Mouse (Mus musculus): ENCODE data around the gene Zkscan14.
"Not testable (repeated sequence)": the region's sequence is repeated elsewhere in the genome, so short reads cannot be mapped to it uniquely, and the experiment has no call there.

Gene Zkscan14

DNA sequence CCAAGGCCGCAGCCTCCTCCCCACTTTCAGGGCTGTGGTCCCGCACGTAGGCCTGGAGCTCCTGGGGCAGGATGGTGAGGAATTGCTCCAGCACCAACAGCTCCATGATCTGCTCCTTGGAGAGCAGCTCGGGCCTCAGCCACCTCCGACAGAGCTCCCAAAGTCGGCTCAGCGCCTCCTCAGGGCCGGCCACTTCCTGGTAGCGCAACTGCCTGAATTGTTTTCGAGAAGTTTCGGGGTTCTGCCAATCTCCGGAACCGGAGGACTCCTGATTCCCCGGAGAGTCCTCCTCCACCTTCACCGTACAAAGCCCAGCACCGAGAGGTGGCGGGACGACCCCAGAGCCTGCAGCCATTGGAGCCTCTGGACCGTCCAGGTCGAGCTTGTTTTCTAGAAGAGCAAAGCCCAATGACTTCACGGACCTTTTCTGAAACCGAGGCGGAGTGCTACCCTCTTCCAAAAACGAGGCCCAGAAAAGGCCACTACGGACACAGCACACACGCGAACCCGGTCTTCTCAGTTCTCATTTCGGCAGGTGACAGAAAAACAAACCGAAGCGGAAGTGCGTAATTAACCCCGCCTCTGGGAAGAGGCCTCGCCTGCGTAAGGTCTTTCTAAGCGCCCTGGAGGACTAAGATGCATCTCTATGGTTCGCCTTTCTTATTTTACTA lies at the start of gene Zkscan14:
TSS of gene Zkscan14 (minus strand) at position 548 of the 671 bp plus-strand sequence.
- DNase-seq (ENCODE audit: low spot score in 2 of 2), result peak; percentile 76 to 78

DNA sequence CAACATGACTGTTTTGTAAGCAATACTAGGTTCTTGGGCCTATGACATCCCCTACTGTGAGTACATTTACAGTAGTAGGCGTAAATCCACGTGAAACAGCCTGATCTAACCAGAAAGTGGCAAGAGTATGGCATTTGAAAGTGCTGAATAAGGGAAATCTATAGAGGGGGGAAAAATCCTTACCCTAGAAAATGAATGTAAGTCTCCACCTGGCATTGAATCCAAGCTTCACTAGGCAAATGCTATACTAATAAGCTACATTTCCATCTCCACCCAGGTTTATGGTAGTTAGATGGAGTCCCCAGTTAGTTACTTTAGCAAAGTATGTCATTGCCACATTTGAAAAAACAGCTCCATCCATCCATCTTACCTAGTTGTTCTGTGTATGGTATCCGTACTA lies 47.9 kb upstream of the Zkscan14 start:
- DNase-seq (ENCODE audit: low spot score in 2 of 2), result no peak

DNA sequence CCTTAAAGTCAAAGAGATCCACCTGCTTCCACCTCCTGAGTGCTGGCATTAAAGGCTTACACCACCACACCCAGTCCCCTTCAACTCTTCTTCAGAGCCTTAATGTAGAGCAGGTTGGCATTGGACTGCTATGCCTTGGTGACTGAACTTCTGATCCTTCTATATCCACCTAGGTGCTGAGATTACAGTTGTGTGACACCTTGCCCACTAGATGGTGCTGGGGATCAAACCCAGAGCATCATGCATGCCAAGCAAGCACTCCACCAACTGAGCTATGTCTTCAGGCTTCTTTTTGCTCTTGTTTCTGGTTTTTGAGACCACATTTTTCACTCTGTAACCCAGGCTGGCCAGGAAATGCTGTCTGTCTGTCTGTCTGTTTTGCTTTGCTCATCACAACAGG lies 33.0 kb upstream of the Zkscan14 start:
- peak; percentile 15 to 39 for DNase-seq (ENCODE audit: low spot score in 2 of 2)

DNA sequence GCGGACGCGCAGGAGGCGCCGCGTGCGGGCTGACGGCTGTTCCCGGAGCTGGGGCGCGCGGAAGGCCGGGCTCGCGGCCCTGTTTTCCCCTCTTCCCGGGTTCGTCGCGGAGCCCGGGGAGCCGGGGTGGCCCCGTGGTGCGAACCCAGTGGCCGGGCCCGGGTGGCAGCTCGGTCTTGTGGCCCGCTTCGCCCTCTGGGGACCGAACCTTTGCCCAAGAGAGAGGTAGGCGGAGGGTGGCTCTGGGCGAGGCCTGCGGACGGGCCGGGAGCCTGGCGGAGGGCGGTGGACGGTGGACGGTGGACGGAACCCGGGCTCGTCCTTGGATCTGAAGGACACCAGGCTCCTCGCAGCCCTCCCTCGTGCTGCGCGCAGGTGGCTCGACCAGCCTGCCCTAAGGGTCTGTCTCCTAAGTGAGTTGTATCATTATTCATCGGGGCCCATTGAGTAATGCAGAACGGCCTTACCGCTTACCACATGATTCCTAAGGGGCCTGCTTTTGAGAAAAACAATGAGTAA lies 30.3 kb upstream of the Zkscan14 start:
- DNase-seq (ENCODE audit: low spot score in 2 of 2), result no peak

DNA sequence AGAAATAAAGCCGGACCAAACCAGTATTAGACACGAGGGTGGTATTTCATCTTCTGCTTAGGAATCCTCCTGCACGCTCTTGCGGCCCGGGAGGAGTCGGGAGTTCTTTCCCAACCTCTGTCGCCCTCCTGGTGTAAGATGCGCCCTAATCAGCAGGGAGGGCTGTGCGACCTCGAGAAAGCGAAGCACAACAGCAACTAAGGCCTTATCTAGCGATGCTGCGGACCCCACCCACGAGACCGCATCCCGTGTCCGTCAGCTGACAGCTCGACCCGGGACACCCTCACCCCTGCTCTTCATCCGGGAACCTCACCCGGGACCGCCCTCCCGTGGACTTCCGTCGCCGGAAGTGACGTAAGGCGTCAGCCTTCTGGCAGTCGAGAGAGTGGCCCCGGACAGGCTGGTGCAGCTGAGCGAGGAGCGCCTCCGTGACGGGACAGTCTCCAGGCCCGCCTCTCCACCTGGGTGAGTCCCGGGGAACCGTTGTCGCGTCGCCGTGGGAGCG lies 29.8 kb upstream of the Zkscan14 start, which contains the start of gene Zfp655:
TSS of gene Zfp655 (plus strand) at position 349 of the 505 bp plus-strand sequence.
- peak; percentile 98 for DNase-seq (ENCODE audit: low spot score in 2 of 2)

DNA sequence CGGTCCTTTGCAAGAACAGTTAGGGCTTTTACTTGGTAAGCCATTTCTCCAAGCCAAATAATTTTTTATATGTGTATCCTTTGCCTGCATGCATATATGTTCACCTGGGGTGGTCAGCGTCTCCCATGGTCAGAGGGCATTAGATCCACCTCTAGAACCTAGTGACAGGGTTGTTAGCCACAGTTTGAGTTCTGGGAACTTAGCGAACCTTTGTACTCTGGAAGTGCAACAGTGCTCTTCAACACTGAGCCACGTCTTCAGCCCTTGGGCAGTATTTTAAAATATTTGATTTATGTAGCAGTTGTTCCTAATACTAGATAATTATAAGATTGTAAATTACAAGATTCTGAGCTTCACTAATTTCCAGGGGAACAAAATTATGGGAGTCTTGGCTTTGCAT lies 29.0 kb upstream of the Zkscan14 start:
- DNase-seq (ENCODE audit: low spot score in 2 of 2), result no peak

DNA sequence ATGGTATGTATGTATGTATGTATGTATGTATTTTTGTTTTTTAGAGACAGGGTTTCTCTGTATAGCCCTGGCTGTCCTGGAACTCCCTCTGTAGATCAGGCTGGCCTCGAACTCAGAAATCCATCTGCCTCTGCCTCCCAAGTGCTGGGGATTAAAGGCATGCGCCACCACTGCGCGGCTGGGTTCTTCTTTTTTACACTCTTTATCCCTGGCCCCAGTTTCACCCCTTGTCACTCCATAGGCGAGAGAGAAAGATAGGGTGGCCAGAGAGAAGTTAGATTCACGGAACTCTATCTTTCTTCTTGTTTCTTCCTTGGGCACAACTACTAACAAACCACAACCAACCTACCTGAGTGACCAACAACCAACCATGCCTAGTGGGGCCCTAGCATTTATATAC lies 27.6 kb upstream of the Zkscan14 start:
- DNase-seq (ENCODE audit: low spot score in 2 of 2), result not testable (repeated sequence)

DNA sequence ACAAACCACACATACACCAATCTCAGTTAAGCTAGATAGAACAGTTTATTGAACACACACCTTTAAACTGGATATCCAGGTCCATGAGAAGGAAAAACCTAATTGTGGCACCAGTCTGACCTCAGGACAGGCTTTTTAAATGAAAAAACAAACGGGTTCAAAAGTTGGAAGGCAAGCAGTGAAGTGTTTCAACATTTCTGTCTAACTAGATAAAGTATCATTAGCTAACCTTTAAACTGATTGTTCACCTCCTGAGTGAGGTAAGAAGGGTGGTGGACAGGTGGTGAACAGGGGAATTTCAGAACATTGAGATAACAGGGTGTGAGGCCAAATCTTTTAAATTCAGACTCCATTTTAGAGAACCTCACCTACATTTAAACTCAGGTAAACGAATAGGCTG lies 24.8 kb upstream of the Zkscan14 start:
- DNase-seq (ENCODE audit: low spot score in 2 of 2), result no peak

DNA sequence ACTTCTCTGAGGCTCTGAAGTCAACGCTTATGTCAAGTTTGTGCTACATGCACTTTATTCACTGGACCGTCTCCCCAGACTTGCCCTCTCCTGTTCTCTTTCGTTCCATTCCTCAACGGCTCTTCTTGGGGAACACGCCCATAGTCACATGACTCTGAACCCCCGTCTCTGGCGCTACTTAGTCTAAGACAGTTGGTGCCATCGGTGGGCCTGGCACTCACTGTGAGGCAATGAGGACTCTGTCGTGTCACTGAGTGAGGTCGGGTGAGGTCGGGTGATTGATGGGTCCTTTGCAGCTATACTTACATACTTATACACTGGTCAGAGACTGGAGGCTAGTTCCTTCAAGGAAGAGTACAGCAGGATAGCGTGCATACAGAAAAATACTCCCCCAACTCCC lies 21.7 kb upstream of the Zkscan14 start:
- no peak for DNase-seq (ENCODE audit: low spot score in 2 of 2)

DNA sequence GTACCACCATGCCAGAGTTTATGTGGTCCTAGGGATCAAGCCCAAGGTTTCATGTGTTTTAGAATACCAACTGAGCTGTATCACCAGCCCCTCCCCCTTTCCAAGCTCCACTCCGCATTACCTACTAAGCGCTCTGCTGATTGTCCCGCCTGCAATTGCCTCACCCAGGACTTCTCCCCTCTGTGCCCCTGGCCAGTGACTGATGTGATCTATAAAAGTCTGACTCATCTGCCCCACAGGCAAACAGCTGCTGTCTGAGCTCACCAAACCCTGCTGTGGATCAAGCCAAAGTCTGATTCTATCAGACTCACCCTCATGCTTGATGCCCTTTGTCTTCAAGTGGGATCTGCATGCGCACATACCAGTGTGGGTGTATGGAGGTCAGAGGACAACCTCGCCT lies 21.2 kb upstream of the Zkscan14 start:
- no peak for DNase-seq (ENCODE audit: low spot score in 2 of 2)

DNA sequence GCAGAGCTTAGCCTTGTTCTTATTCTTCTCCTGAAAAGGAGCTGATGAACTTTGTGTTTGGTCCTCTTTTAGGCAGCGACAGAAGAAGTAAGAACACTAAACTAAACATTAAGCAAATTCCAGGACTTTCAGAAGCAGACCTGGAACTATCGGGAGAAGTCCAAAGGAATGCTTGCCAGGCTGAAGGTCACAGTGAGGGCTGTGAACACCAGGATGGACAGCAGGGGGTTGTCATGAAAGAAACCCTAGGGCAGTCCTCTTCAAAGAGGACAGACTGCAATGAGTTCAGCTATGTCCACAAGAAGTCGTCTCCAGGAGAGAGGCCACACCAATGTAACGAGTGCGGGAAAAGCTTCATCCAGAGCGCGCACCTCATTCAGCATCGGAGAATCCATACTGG lies 18.3 kb upstream of the Zkscan14 start:
- no peak for DNase-seq (ENCODE audit: low spot score in 2 of 2)

DNA sequence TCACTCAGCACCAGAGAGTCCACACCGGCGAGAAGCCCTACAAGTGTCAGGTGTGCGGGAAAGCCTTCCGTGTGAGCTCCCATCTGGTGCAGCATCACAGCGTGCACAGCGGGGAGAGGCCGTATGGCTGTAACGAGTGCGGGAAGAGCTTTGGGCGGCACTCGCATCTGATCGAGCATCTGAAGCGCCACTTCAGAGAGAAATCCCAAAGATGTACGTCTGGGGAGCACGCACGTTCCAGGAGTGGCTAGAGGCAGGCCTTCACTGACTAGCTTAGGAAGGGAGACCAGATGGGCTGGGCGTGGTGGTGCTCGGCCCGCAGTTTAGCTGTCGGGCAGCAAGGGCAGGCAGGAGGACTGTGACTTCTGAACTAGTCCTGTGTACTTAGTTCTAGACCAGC lies 17.0 kb upstream of the Zkscan14 start:
- no peak for DNase-seq (ENCODE audit: low spot score in 2 of 2)

DNA sequence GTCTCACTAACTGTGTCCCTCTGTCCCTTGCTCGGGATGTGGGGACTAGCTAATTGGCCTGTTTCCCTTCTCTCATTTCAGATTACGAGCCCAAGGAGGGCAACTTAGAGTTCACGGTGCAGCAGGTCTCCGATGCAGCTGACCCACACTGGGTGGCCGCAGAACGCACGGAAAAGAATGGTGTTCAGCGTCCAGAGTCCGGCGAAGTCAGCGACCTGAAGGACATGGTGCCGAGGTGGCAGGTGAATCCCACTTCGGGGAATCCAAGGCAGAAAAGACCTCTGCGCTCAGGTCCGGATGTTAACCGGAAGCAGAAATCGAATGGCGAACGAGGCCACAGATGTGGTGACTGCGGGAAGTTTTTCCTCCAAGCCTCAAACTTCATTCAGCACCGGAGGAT lies 16.5 kb upstream of the Zkscan14 start:
- DNase-seq (ENCODE audit: low spot score in 2 of 2), result no peak

DNA sequence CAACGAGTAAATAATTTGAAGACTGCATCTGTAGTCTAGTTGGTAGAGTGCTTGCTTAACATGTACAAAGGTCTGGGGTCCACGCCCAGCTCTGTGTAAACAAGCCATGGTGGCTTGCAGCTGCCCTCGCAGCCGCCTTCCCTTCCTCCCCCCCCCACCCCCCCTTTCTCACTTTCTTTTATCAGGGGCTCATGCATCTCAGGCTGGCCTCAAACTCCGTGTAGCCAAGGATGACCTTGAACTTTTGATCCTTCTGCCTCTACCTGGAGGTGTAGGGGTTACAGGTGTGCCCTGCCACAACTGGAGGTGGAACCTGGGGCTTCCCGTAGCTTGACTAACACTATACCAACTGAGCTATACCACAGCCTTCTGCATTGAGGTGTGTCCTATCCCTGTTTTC lies 16.1 kb upstream of the Zkscan14 start:
- DNase-seq (ENCODE audit: low spot score in 2 of 2), result no peak

DNA sequence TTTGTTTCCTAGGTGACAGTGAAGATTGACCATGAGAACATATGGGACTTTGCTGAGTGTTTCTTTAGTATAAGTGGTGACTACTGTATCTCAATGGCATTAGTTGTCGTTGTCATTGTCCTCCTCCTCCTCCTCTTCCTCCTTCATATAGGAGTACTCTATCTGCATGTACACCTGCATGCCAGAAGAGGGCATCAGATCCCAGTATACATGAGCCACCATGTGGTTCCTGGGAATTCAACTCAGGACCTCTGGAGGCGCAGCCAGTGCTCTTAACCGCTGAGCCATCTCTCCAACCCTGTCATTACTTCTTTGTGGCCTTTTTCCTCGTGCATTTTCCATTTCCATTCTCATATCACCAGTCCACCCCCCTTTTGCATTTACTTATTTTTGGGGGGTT lies 13.0 kb upstream of the Zkscan14 start:
- no peak for DNase-seq (ENCODE audit: low spot score in 2 of 2)

DNA sequence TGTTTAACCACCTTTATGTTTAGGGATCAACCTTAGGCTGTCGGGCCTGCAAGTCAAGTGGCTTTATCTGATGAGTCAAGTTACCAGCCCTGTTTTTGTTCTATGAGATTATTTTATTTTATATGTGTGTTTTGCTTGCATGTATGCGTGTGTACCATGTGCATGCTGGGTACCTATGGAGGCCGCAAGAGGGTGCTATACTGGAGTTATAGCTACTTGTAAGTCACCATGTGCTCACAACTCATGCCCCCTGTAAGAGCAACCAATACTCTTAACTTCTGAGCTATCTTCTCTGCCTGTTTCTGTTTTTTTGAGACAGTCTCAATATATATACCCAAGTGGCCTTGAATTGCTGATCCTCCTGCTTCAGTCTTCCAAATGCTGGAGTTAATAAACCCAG lies 11.8 kb upstream of the Zkscan14 start:
- DNase-seq (ENCODE audit: low spot score in 2 of 2), result no peak

DNA sequence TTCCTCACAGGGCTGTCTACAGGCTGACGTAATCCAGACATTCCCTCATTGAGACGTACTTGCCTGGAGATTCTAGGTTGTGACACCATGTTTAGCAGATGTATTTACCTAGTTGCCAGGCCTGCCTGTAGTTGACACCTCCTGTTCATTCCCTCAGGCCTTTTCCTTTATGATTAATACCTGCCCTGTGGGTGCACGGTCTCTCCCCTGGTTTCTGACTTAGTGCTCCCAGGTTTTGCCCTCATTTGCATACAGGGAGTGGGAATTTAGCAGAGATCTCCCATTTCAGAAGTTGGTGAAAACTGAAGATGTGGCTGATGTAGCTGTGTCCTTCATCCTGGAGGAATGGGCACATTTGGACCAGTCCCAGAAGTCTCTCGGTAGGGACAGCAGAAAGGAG lies 10.5 kb upstream of the Zkscan14 start:
- DNase-seq (ENCODE audit: low spot score in 2 of 2), result no peak

DNA sequence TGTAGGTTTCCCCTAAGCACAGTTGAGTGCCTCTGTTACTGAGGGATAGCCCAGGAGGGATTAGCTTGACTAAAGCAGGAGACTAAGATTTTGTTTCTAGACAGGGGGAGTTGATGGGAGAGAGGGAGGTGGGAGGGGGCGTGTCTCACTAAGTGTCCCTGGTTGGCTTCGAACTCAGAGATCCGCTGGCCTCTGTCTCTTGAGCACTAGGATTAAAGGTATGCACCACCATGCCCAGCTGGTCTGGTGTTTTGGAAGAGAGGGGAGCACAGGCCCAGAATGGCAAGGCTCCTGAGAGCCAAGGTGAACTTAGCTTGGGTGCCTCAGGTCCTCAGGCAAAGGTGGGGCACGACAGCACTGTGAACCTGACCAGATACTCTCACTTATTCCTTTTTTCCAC lies 9.7 kb upstream of the Zkscan14 start:
- no peak for DNase-seq (ENCODE audit: low spot score in 2 of 2)

DNA sequence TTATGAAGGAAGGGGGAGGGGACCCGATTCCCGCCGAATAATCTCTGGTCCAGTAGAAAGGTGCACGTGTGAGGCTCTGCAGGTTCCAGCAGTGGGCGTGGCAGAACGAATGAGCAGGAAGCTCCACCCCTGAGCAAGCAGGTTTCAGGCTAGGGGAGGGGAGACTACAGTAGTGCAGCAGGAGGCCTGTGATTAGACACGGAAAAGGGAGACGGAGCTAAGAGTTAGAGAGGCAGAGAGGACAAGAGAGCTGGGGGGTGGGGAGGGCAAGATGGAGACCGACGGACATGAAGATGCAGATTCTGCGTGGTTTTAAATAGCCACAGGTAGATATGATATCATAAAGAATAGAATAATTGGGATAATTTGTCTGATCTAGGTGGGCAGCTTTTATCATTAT lies 6.7 kb upstream of the Zkscan14 start:
- not testable (repeated sequence) for DNase-seq (ENCODE audit: low spot score in 2 of 2)

DNA sequence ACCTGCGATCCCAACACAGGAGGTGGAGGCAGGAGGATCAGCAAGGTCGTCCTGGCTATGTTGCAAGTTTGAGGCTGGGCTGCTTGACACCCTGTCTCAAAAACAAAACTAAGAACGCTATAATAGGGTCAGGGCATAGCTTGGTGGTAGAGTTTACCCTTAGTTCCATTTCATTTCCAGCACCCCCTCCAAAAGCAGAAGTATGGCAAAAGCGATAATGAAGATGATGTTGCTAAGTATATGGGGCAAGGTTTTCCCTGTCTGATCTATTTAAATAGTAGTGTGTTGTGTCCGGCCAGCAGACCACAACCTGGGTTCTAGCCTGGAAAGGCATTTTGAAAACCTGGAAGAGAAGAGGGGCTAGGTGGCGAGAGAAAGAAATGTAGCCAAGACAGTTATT lies 6.3 kb upstream of the Zkscan14 start:
- DNase-seq (ENCODE audit: low spot score in 2 of 2), result no peak

DNA sequence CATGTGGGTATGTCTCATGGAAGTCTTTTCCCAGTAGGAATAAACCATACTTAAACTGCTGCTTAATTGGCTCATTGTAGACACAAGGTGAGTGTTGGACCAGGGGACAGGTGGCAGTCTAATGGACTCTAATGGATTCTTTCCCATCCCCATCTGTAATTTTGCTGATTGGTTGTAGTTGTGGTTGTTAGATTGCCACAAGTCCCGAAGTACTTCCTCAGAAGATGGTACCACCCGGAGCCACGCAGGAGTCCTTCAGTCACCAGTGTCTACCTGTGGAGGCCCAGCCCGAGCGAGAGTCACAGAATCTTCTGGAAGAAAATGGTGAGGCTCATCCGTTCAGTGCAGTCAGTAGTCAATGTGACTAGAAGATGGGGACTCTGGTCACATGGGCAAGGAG lies 5.7 kb upstream of the Zkscan14 start:
- DNase-seq (ENCODE audit: low spot score in 2 of 2), result no peak

DNA sequence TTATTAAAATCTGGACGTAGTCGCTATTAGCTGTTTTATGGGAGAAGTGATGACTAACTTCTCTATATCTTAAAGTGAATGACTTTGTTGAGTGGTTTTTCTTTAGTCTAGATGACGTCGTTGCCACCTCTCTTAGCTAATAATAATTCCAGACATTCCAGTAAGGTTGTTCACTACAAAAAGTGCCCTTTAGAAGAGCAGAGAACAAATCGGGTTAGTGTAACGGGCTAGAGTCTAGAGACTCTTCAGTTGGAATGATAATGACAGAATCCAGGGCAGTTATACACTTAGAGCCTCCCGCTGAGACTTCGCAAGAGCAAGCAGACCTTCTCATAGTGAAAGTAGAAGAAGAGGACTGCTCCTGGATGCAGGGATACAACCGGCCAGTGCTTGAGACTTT lies 3.4 kb upstream of the Zkscan14 start:
- DNase-seq (ENCODE audit: low spot score in 2 of 2), result no peak

DNA sequence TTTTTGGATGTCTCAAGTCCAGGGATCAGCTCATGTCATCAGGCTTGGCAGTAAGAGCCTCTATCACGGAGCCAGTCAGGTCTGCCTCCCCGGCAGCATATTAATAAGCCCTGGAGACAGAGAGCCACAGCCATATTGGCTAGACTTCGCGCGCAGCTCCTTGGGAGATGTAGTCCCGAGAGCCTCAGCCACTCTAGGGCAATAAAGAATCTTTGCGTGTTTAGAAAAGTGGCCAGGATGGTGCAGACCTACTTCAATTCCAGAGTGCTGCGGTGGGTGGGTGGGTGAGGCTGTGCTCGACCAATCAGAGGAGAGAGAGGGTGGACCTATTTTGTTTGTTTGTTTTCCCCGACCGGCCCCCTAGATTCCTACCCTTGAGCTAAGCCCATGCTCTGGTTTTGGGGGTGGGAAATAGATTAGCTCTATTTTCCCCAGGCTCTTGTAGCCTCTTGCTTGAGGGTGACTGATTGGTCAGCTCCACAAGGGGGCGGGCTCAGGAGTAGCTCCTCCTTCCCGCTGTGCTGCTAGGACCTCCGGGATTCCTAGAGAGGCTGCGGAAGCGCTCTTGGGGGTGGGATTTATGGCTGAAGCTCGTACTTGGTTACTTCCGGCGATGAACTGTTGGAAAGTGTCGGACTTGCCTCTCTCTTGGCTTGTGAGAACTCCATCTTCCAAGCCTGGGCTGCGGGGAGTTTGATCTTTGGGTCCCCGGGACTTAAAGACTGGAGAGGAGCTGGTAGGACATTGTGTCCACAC lies 2.4 kb upstream of the Zkscan14 start, which contains the start of gene Zkscan5:
TSS of gene Zkscan5 (plus strand) at position 627 of the 756 bp plus-strand sequence.
- DNase-seq (ENCODE audit: low spot score in 2 of 2), result peak; percentile 98
